Mouse (Mus musculus) frontal cortex, adult (tissue): ENCODE data around the gene Snx30.

Experiments used
- ATAC-seq: cut with Nextera tagmentation; 2 replicates; pipeline ENCODE4 v1.9.2; 2017; ENCODE audit warnings: mild to moderate bottlenecking, moderate library complexity, mixed read lengths; ENCODE audit not compliant: low TSS enrichment

Gene Snx30

DNA sequence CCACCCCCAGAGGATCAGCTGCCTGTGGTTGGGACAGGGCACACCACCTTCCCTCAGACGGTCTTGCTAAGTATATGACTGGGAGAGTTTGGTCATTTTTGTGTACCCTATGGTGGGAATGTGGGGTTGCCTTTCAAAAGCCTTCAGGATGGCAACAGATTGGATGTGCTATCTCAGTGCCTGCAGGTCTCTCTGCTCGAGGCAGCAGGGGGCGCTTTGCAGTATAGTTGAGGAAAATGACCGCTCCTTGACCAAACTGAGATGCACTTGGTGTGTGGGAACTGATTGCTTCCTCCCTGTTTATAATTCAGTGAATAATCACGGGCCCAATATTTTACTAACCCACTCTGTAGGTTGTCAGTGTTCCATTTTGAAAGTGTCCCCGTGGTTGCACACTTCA lies 96.9 kb downstream of the Snx30 start:
- 0 out of 2 replicates have a peak, but pooled peaks have one; percentile 35 for ATAC-seq

DNA sequence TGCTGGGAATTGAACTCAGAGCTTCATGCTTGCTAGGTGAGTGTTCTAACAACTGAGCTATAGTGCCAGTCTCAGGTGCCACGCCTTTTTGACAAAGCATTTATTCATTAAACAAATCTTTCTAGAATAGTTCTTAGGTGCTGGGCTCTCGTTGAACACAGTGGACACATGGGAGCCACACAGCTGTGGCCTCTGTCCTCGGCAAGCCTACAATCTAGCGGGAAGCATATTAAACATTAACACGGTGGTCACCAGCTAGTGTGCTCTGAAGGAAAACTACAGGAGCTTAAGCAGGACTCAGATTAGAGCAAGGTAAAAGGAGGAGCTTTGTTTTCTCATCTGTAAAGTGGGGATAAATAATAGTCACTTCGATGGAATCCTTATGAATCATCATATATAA lies 101.5 kb downstream of the Snx30 start:
- ATAC-seq, result no peak

DNA sequence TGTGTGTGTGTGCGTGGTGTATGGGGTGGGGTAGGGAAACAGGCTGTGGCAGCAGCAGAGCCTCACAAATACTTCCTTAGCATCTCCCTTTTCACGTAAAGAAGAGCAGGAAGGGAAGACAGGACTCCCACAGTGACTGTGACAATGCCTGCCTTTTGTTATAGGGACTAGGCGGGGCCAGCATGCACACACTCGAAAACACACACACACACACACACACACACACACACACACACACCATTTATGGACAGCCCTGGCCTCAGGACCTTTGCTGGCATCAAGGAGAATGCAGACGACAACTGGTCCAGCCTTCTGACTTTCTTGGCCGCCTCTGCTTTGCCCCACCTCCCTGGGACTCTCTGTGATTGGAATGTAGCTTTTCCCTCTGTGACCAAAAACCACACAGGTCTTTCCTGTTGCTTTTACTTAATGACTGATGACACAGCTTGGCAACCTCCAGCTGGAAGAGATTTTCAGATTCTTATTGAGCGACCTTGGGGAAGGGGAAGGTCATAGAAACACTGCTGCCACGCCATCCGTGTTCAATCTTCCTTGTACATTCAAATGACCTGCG lies 102.1 kb downstream of the Snx30 start:
- no peak for ATAC-seq

DNA sequence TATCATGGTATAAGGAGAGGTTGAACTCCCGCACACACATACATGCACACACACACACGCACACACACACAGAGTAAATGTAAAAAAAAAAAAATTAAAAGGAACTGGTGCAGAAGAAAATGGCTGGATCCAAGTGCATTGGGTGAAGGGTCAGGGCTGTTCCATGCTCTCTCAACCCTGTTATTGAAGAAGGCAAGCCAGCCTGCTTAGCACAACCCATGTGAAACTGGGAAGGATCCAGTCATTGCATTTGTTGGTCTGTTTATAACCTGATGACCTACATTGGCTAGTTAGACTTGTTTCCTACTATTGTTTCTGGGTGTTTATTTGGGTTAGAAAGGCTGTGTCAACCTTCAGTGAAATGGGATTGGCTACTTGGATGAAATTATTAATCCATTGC lies 103.1 kb downstream of the Snx30 start:
- no peak for ATAC-seq

DNA sequence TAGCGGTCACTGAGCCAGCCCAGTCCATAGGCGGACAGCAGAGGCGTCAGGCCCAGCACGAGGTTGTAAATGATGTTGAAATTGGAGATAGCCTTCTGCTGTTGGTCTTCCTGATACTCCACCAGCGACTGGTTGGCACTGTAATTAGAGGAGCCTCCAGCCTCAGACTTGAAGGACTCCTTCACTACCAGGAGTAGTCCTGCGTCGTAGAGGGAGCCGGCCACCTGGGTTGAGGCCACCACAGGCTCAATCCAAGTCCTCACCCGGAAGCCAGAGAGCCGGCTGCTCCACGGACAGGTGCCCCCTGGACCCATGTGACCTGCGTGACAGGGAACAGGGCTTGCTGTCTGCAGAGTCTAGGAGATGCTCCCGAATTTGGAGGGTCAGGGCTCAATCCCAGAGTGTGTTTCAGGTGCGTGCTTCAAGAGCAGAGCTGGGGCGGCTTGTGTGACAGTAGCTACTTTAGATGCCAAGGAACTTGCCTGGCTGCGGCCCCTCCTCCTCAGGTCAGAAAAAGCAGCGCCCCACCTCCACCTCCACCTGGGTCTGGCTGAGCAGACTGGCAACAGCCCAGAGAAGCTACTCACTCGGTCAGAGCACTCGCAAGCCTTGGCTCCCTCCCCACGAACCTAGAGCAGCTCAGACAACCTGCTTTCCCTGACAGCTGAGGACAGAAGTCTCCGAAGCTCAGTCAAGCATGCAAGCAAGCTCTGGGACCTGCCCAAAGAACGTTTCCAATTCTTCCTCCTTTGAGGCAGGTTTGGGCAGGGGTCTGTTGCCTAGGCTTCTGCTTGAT lies 109.2 kb downstream of the Snx30 start, which contains the start of gene Slc46a2:
Gene Slc46a2, minus strand, starts transcription at position 449 of the 796 bp plus-strand sequence.
- ATAC-seq, result no peak

DNA sequence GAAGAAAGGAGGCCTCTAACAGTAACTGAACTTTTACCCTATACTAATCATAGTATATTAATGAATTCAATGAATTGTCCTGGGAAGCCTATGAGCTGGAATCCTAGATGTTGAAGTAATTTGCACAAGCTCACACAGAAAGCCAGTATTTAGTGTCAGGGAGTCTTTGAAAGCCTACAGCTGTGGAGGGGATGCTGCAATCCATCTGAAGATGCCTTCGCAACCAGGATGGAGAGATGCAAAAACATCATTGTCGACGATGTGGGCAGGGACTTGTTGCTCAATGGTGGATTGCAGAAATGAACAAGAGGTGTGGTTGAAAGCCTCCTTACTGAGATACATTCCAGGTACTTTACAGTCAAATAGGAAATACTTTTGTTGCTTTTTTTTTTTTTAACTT lies 112.3 kb downstream of the Snx30 start:
- no peak for ATAC-seq

DNA sequence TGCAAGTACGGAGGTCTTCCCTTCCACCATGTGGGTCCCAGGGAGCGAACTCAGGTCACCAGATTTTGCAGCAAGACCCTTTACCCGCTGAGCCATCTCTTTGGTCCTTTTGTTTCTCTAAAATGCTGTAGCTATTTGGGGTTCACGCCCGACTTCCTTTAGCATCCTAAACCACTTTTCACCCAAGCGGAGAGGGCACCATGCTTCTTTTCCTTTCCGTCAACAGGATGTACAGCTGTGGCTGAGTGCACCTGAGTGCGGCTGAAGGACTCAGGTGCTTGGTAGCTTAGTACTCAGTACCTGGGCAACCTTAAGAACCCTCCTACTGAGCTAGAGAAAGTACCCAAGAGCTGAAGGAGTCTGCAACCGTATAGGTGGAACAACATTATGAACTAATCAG lies 119.4 kb downstream of the Snx30 start:
- no peak for ATAC-seq

DNA sequence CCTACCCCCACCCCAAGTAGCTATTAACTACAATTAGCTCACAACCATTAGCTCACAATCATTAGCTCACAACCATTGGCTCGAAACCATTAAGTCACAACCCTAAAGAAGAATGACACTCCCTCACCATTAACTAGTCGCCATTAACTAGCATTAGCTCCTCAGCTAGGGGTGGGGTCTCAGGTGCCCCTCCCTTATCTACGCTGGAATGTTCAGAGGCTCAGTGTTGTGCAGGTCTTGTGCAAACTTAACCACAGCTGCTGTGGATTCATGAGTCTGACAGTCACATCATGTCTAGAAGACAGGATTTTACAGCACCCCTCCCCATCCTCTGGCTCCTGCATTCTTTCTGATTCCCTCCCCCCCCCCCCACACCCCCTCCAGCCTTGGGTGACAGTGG lies 122.0 kb downstream of the Snx30 start:
- ATAC-seq, result no peak

DNA sequence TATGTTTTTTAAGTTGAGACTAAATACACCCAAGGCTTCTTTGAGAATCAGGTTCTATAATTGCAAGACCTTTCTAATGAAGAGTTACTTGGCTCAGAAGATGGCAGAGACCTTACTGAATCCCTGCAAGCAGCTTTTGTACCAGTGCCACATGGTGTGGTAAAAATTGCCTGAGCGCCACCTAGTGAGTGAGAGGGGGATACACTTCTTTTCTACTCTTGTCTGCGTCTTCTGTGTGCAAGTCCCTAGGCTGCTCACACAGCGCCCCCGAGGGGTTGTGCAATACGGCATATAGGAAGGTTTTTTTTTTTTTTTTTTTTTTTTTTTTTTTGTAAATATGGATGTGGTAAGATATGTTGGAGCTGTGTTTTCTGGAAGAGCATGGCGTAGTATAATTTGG lies 122.7 kb downstream of the Snx30 start:
- ATAC-seq, result peak; percentile 96

DNA sequence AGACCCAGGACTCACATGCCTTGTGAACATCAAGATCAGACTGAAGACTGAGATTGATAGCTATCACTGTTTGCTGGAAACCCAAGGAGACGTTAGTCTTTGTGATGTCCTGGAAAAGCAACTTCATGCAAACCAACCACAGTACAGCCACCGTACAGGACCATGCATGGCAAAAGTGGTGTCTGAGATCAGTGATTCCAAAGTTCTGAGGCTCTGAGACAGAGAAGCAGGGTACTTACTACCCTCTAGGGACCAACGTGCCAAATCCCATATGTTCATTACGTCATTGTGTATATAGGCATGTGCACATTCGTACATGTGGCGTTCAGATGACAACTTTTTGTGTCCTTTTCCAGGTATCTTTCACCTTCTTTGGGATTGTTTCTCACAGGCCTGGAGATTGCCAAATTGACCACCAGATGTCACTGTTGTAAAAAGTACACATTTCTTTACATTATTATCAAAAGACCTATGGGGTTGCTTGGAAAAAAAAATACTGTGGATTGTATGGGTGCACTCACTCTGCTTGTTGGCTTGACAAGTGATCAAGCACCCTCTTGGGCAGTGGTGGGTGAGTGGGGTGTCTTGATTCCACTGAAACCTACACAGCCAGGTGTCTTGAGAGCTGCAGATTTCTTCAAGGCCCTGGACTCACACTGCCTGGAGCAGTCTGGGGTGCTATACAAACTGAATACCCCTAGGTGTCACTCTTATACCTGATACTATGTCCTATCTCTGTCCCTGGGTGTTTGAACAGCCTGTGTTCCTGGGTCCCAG lies 127.1 kb downstream of the Snx30 start:
- peak; percentile 87 for ATAC-seq

DNA sequence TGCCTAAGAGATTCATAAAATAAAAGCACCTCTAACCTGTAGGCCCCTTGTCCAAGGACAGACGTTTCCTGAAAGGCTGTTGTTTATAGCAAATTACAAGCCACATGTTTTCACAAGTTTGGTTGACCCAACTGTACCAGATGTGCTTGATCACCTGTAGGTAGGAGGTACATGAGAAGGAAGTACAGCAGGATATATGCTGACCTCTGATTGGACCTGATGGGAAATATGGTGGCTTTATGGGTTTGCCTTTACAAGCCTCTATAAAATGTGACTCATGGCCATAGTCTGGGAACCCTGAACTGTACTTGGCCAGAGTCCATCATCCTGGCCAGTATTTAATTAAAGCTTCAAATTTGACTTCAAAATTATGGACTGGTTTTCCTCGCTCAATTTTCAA lies 131.9 kb downstream of the Snx30 start:
- ATAC-seq, result no peak
